Mouse (Mus musculus) ES-E14 (cell line): ENCODE measurements around the gene Sh3pxd2a. TPM values are rescaled to one million over a fixed set of nuclear protein-coding genes. Genes with fewer than 3 reads are reported as not detected.

ENCODE experiments used
- DNase-seq: peaks from one replicate; pipeline ENCODE4 v3.0.0-alpha.2; 2013; ENCODE audit warnings: low read depth, low spot score
- H3K27ac ChIP-seq: 2 replicates; pipeline ENCODE4 v1.5.1; 2012; ENCODE audit warnings: low read depth, mild to moderate bottlenecking, low read length, moderate library complexity, mixed read lengths; ENCODE audit not compliant: poor library complexity, insufficient read depth, severe bottlenecking
- H3K36me3 ChIP-seq: 2 replicates; pipeline ENCODE4 v1.6.1; 2012; ENCODE audit warnings: mild to moderate bottlenecking, low read length, moderate library complexity, mixed read lengths; ENCODE audit not compliant: control insufficient read depth, poor library complexity, insufficient read depth, severe bottlenecking
- H3K4me1 ChIP-seq, 2 experiments: fragments of 150-350 bp in 1 of 2; sonication (generic) in 1 of 2; 2 replicates each; pipeline ENCODE4 v1.6.1; 2012; ENCODE audit warnings: low read length in 2 of 2, mild to moderate bottlenecking in 1 of 2, mixed read lengths in 1 of 2; ENCODE audit not compliant: control insufficient read depth in 2 of 2, insufficient read depth in 2 of 2, poor library complexity in 1 of 2
- H3K4me3 ChIP-seq, 2 experiments: fragments of 150-350 bp in 1 of 2; sonication (generic) in 1 of 2; 2 replicates each; pipeline ENCODE4 v1.5.1; 2012; ENCODE audit warnings: low read length in 2 of 2, low read depth in 1 of 2, mild to moderate bottlenecking in 1 of 2, mixed read lengths in 1 of 2; ENCODE audit not compliant: insufficient read depth in 1 of 2, poor library complexity in 1 of 2, severe bottlenecking in 1 of 2
- H3K9ac ChIP-seq: 2 replicates; pipeline ENCODE4 v1.6.1; 2012; ENCODE audit warnings: low read depth, mild to moderate bottlenecking, low read length, mixed read lengths; ENCODE audit not compliant: poor library complexity, insufficient read depth, severe bottlenecking
- H3K9me3 ChIP-seq: fragments of 150-350 bp; sonication (generic); 2 replicates; pipeline ENCODE4 v1.6.1; 2012; ENCODE audit warnings: low read depth, mild to moderate bottlenecking, low read length; ENCODE audit not compliant: control insufficient read depth, insufficient read depth
- CHD2 ChIP-seq: IDR thresholded peaks from 2 replicates; pipeline ENCODE4 v1.6.1; 2014; ENCODE audit warnings: mild to moderate bottlenecking, low read depth, low read length, inconsistent platforms
- HCFC1 ChIP-seq: IDR thresholded peaks from 2 replicates; pipeline ENCODE4 v1.6.1; 2012; ENCODE audit warnings: low read length, inconsistent platforms, borderline replicate concordance; ENCODE audit not compliant: insufficient read depth
- MAFK ChIP-seq: IDR thresholded peaks from 2 replicates; pipeline ENCODE4 v1.6.1; 2014; ENCODE audit warnings: mild to moderate bottlenecking, low read depth, low read length, inconsistent platforms; ENCODE audit not compliant: insufficient read depth
- ZC3H11A ChIP-seq: IDR thresholded peaks from 2 replicates; pipeline ENCODE4 v1.6.1; 2012; ENCODE audit warnings: low read depth, mild to moderate bottlenecking, inconsistent platforms, low read length, borderline replicate concordance
- ZNF384 ChIP-seq: IDR thresholded peaks from 2 replicates; pipeline ENCODE4 v1.6.1; 2012; ENCODE audit warnings: low read depth, low read length, inconsistent platforms
- in situ Hi-C, 2 experiments: fragments of 600-800 bp; cut with MboI; formaldehyde crosslinking; loops; one replicate each; pipeline ENCODE4 v1.15.1; 2025; ENCODE audit warnings: low sequenced_read_pairs in 2 of 2, inconsistent platforms in 1 of 2; ENCODE audit not compliant: unreplicated experiment in 2 of 2
- total RNA-seq: library from RNA; depleted of rRNA; stranded (reverse); fragments of 300-350 nt; gene quantifications from 2 replicates; pipeline ENCODE4 v1.2.3, GENCODE M21; 2012

The Sh3pxd2a gene
- total RNA-seq, 1 experiment = 13.0 TPM

GRCm38 (mm10) chr19:47441541-47442293 is 22.5 kb downstream of the Sh3pxd2a start:
- DNase-seq = no peak
- Histone ChIP-seq H3K4me3 (no peak overlapping the region), H3K4me1 (peaks cover 9 to 53% of the 10 kb centered on the region in 2 experiments), H3K9ac (no peak overlapping the region), H3K27ac (no peak overlapping the region), H3K9me3 (no peaks in the 10 kb centered on the region), H3K36me3 (no peaks in the 10 kb centered on the region)
- in situ Hi-C loops = no loop called here
- no peak for TF ChIP-seq HCFC1
- TF ChIP-seq ZC3H11A = no peak
- no peak for TF ChIP-seq CHD2
- no peak for TF ChIP-seq MAFK
- TF ChIP-seq ZNF384 = no peak

- H3K27ac ChIP-seq = no peak overlapping the region
Measured at GRCm38 (mm10) chr19:47440967-47441366, 23.2 kb downstream of the Sh3pxd2a start.

DNA sequence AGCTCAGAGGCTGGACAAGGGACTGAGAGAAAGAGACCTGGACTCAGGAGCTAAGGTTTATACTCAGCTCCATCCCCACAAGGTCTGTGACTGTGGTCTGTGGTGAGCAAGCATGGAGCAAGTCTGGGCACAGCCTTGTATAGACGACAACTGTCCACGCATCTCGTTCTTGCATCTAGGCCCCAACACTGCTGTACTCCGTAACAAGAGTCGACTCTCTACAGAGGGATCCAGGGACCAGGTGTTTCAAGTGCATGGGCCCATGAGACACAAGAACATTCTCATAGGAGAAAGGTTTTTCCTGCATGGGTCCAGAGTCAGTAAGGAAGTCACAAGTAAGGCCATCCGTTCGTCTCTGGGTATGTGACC is 23.8 kb downstream of the Sh3pxd2a start:
- Histone ChIP-seq H3K36me3 (no peaks in the 10 kb centered on the region), H3K4me3 (no peak overlapping the region), H3K4me1 (peaks cover 9 to 41% of the 10 kb centered on the region in 2 experiments), H3K27ac (no peak overlapping the region), H3K9me3 (no peaks in the 10 kb centered on the region), H3K9ac (no peak overlapping the region)
- in situ Hi-C loops = no loop called here
- TF ChIP-seq HCFC1 (no peak), MAFK (no peak), ZNF384 (no peak), ZC3H11A (no peak), CHD2 (no peak)
- no peak for DNase-seq

More at GRCm38 (mm10) chr19:47440967-47441366, 23.2 kb downstream of the Sh3pxd2a start:
- no peak for DNase-seq
- Histone ChIP-seq H3K4me3 (no peak overlapping the region), H3K9me3 (no peaks in the 10 kb centered on the region), H3K9ac (no peak overlapping the region), H3K4me1 (peaks cover 9 to 46% of the 10 kb centered on the region in 2 experiments), H3K36me3 (no peaks in the 10 kb centered on the region)
- TF ChIP-seq ZC3H11A = no peak
- in situ Hi-C loops = no loop called here

DNA sequence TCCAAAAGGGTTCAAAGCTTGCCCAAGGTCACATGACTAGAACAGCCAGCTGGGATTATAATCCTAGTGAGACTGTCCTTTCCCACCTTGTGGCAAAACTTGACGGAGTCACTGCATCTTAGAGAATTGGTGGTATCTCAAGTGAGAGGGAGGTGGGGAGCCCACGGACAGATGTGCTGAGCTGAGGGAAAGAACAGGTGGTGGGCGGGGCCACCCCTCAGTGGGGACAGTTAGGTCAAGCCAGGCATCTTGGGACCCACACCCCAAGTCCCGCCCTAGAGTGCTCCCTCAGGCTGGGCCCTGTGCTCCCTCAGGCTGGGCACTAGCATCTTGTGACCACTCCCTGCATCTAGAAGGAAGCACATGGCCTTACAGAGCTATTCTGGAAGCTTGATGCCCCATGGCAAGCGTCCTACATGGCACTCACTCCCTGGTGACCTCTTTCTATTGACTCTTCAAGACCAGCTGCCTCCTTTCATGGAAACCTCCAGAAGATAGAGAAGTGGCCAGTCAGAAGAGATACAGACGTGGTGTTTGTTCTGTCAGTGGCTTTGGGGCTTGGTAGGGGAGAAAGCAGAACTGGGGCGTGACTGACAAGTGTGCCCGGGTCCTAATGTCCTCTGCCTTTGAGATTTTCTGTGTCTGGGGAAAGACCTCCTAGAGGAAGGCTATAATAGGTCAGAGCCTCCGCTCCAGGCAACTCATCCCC is 24.3 kb downstream of the Sh3pxd2a start:
- Histone ChIP-seq H3K4me3 (no peak overlapping the region), H3K27ac (no peak overlapping the region), H3K36me3 (no peaks in the 10 kb centered on the region), H3K9me3 (no peaks in the 10 kb centered on the region), H3K4me1 (peaks cover 9 to 38% of the 10 kb centered on the region in 2 experiments), H3K9ac (no peak overlapping the region)
- no peak for DNase-seq
- TF ChIP-seq ZC3H11A (no peak), ZNF384 (no peak), HCFC1 (no peak), CHD2 (no peak), MAFK (no peak)
- in situ Hi-C loops = no loop called here

DNA sequence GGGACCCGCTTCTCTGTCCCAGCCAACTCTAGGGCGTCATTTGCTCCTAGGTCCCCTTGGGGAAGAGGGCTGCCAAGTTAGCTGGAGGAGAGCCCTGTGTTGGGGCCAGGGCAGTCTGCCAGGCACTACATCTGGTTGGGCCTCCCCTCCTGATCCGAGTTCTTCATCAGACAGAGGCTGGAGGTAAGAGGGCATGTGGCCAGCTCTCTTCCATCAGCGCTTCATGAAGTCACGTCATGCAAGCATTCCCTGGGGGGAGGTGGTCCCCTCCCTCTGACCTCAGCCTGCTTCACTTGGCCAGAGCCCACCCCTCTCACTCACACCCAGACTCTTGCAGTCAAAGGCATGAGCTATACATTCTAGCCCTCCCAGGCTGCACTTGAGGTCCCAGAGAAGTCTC is 25.8 kb downstream of the Sh3pxd2a start:
- no peak overlapping the region for H3K27ac ChIP-seq
- no peaks in the 10 kb centered on the region; the same call in 1 of the 2 replicates for H3K36me3 ChIP-seq
- H3K4me1 ChIP-seq = peaks cover 6 to 30% of the 10 kb centered on the region in 2 experiments; a peak in 3 of 4 replicates
- H3K9ac ChIP-seq = no peak overlapping the region
- in situ Hi-C loops = no loop called here
- no peak overlapping the region for H3K4me3 ChIP-seq
- H3K9me3 ChIP-seq = no peaks in the 10 kb centered on the region
- no peak for DNase-seq
- TF ChIP-seq ZC3H11A (no peak), HCFC1 (no peak), CHD2 (no peak), MAFK (no peak), ZNF384 (no peak)
